Comparison of ENCODE assay signal across 28 mouse cellular contexts in the genomic region with DNA sequence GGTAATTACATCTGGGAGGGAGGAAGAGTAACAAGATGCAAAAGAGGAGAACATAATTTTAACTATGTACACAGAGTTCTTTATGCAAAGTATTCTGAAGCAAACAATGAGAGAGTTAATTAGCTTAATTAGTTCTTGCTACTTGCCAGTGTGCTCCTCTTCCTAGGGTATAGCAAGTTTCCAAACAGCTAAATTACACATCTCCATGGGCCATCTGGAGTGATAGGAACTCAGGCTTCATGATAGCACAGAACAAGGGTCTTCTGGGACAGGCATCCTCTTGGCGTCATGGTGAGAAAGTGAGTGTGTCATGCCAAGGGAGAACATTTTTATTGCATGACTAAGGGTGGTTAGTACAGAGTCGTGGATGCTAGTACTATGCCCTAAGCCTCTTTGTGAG. TPM values are rescaled to one million over a fixed set of nuclear protein-coding genes. Genes with fewer than 3 reads are reported as not detected.
A peak's percentile ranks its signal among the peaks of the same experiment; 100 is the strongest.
DNase-seq lines count a peak whose midpoint lies in the region; ATAC-seq lines count a peak whose summit lies in the region.
"Had no signal": no experiment of that assay in that cellular context is flagged by ENCODE, and none has a peak within 500 bp of the region (broad histone marks: within the 10 kb centered on the region; RNA-seq: fewer than 3 reads in every experiment).

No protein-coding gene starts in this region.

- no peak overlapping the region for H3K9ac ChIP-seq in forebrain, embryonic 13.5 days
- H3K9ac ChIP-seq in forebrain, embryonic 12.5 days = no peak overlapping the region
- H3K9ac ChIP-seq in neural tube, embryonic 15.5 days (replicated peaks) = no peak overlapping the region
- H3K9ac ChIP-seq in forebrain, embryonic 16.5 days (replicated peaks; ENCODE audit: low read depth, low read length) = no peak overlapping the region
- H3K9ac ChIP-seq: embryonic facial prominence, embryonic 13.5 days; hindbrain, embryonic 14.5 days had no signal

- no peak for DNase-seq in frontal cortex, postnatal 36 days (ENCODE audit: low spot score in 2 of 2)
- DNase-seq in neural tube, embryonic 10.5 days (ENCODE audit: extremely low spot score, low spot score) = no peak
- no peak for DNase-seq in embryo, embryonic 10 days (ENCODE audit: low spot score)
- DNase-seq: adrenal gland, postnatal 10 days; adrenal gland, postnatal 36 days; cerebellum, adult 11 months; cerebellum, adult 2 months; cerebellum, adult 9-11 months; cerebellum, postnatal 25 days; embryo, embryonic 11 days; gastrocnemius, postnatal 10 days; gastrocnemius, postnatal 36 days; kidney, adult 2 months had no signal

- 79% methylated on average over 2 of the region's 2 CpGs for WGBS in forebrain, embryonic 13.5 days
- 79% methylated on average over 2 of the region's 2 CpGs for WGBS in forebrain, embryonic 12.5 days
- 69% methylated on average over 2 of the region's 2 CpGs for WGBS in neural tube, embryonic 15.5 days
- 58% methylated on average over 2 of the region's 2 CpGs for WGBS in forebrain, embryonic 16.5 days

- H3K9me3 ChIP-seq in forebrain, embryonic 13.5 days (replicated peaks) = no peaks in the 10 kb centered on the region
- no peaks in the 10 kb centered on the region for H3K9me3 ChIP-seq in forebrain, embryonic 12.5 days
- no peaks in the 10 kb centered on the region for H3K9me3 ChIP-seq in neural tube, embryonic 15.5 days (replicated peaks)
- H3K9me3 ChIP-seq in forebrain, embryonic 16.5 days (ENCODE audit: control insufficient read depth, low read length) = no peaks in the 10 kb centered on the region
- H3K9me3 ChIP-seq: embryonic facial prominence, embryonic 10.5 days; hindbrain, embryonic 10.5 days had no signal

- no peak overlapping the region for H3K4me3 ChIP-seq in forebrain, embryonic 13.5 days
- no peak overlapping the region for H3K4me3 ChIP-seq in forebrain, embryonic 12.5 days (replicated peaks)
- no peak overlapping the region for H3K4me3 ChIP-seq in neural tube, embryonic 15.5 days (replicated peaks)
- H3K4me3 ChIP-seq in forebrain, embryonic 16.5 days (replicated peaks; ENCODE audit: low read length) = no peak overlapping the region
- H3K4me3 ChIP-seq: embryonic facial prominence, embryonic 10.5 days; embryonic facial prominence, embryonic 13.5 days; erythroblast, embryonic 14.5 days; hindbrain, embryonic 10.5 days had no signal

- H3K27ac ChIP-seq in forebrain, embryonic 13.5 days = no peak overlapping the region
- no peak overlapping the region for H3K27ac ChIP-seq in forebrain, embryonic 12.5 days
- H3K27ac ChIP-seq in neural tube, embryonic 15.5 days (replicated peaks) = no peak overlapping the region
- no peak overlapping the region for H3K27ac ChIP-seq in forebrain, embryonic 16.5 days (ENCODE audit: low read length)
- H3K27ac ChIP-seq: embryonic facial prominence, embryonic 10.5 days; embryonic facial prominence, embryonic 13.5 days; hindbrain, embryonic 10.5 days; hindbrain, embryonic 14.5 days had no signal

- H3K27me3 ChIP-seq in forebrain, embryonic 13.5 days = no peaks in the 10 kb centered on the region
- H3K27me3 ChIP-seq in forebrain, embryonic 12.5 days = no peaks in the 10 kb centered on the region
- no peaks in the 10 kb centered on the region for H3K27me3 ChIP-seq in neural tube, embryonic 15.5 days (replicated peaks)
- H3K27me3 ChIP-seq in forebrain, embryonic 16.5 days (replicated peaks; ENCODE audit: control insufficient read depth, insufficient read depth, low read length) = no peaks in the 10 kb centered on the region
- H3K27me3 ChIP-seq: embryonic facial prominence, embryonic 13.5 days; Patski had no signal

- no peaks in the 10 kb centered on the region for H3K4me1 ChIP-seq in forebrain, embryonic 13.5 days
- H3K4me1 ChIP-seq in forebrain, embryonic 12.5 days = no peaks in the 10 kb centered on the region
- H3K4me1 ChIP-seq in neural tube, embryonic 15.5 days = peaks cover 11% of the 10 kb centered on the region
- no peaks in the 10 kb centered on the region for H3K4me1 ChIP-seq in forebrain, embryonic 16.5 days (replicated peaks; ENCODE audit: control insufficient read depth, insufficient read depth, low read length)
- H3K4me1 ChIP-seq: embryonic facial prominence, embryonic 10.5 days; embryonic facial prominence, embryonic 13.5 days; hindbrain, embryonic 10.5 days had no signal

- H3K36me3 ChIP-seq in forebrain, embryonic 13.5 days (ENCODE audit: poor library complexity, severe bottlenecking) = no peaks in the 10 kb centered on the region
- no peaks in the 10 kb centered on the region for H3K36me3 ChIP-seq in forebrain, embryonic 12.5 days (replicated peaks)
- H3K36me3 ChIP-seq in neural tube, embryonic 15.5 days = no peaks in the 10 kb centered on the region
- H3K36me3 ChIP-seq in forebrain, embryonic 16.5 days (ENCODE audit: control insufficient read depth, insufficient read depth) = no peaks in the 10 kb centered on the region
- H3K36me3 ChIP-seq: embryonic facial prominence, embryonic 10.5 days; embryonic facial prominence, embryonic 13.5 days; hindbrain, embryonic 10.5 days had no signal

- peak; percentile 62 for ATAC-seq in forebrain, embryonic 13.5 days
- no peak for ATAC-seq in forebrain, embryonic 12.5 days (ENCODE audit: low FRiP score)
- peak; percentile 52; the same call in 1 of the 2 replicates for ATAC-seq in frontal cortex, adult (ENCODE audit: low TSS enrichment)
- ATAC-seq in neural tube, embryonic 15.5 days (ENCODE audit: low FRiP score) = peak; percentile 26; the same call in 1 of the 2 replicates
- peak; percentile 86 for ATAC-seq in forebrain, embryonic 16.5 days
- ATAC-seq: intestine, postnatal 0 days; Patski had no signal

- H3K4me2 ChIP-seq in forebrain, embryonic 13.5 days = no peak overlapping the region
- no peak overlapping the region for H3K4me2 ChIP-seq in forebrain, embryonic 12.5 days
- H3K4me2 ChIP-seq in neural tube, embryonic 15.5 days = no peak overlapping the region
- H3K4me2 ChIP-seq in forebrain, embryonic 16.5 days (ENCODE audit: low read length) = no peak overlapping the region
- H3K4me2 ChIP-seq: embryonic facial prominence, embryonic 13.5 days; heart, embryonic 11.5 days; hindbrain, embryonic 14.5 days had no signal

RNA-seq across cellular contexts. Expression of a gene that starts 54.8 kb away (rescaled TPM):
- polyA plus RNA-seq in forebrain, embryonic 13.5 days (2015; fragmentation: Nextera tagmentation; extraction: Ambion mirVana) = 0.08 TPM in 1 of 2 replicates, not detected in the other
- polyA plus RNA-seq in forebrain, embryonic 12.5 days (2016; fragmentation: Nextera tagmentation; extraction: Ambion mirVana) = not detected in 2 replicates
- 0.18 and 0.19 TPM in 2 replicates for polyA plus RNA-seq in neural tube, embryonic 15.5 days (2015; fragmentation: Nextera tagmentation; extraction: Ambion mirVana)
- polyA plus RNA-seq in forebrain, embryonic 16.5 days (2015; fragmentation: Nextera tagmentation; extraction: Ambion mirVana) = not detected in 2 replicates
- polyA plus RNA-seq: cerebellum, adult 2 months; embryonic facial prominence, embryonic 10.5 days; erythroblast, embryonic 14.5 days; heart, embryonic 11.5 days; heart, postnatal 0 days; hindbrain, embryonic 10.5 days; hindbrain, embryonic 14.5 days; intestine, embryonic 14.5 days; intestine, postnatal 0 days; kidney, adult 2 months; Patski had no signal
